Mouse (Mus musculus) cortical plate, adult 2 months (tissue): Measurements from ENCODE around the gene Cmss1.

Experiments used
- CTCF ChIP-seq: fragments of 200-500 bp; IDR thresholded peaks from 2 replicates; pipeline ENCODE4 v1.5.1; 2011; ENCODE audit warnings: mild to moderate bottlenecking, control low read depth, low read length; ENCODE audit not compliant: insufficient read depth; ENCODE audit errors: extremely low read depth
- POLR2A ChIP-seq: fragments of 200-500 bp; IDR thresholded peaks from 2 replicates; pipeline ENCODE4 v1.6.1; 2011; ENCODE audit warnings: mild to moderate bottlenecking, low read length, control low read depth; ENCODE audit not compliant: insufficient read depth; ENCODE audit errors: extremely low read depth

DNA sequence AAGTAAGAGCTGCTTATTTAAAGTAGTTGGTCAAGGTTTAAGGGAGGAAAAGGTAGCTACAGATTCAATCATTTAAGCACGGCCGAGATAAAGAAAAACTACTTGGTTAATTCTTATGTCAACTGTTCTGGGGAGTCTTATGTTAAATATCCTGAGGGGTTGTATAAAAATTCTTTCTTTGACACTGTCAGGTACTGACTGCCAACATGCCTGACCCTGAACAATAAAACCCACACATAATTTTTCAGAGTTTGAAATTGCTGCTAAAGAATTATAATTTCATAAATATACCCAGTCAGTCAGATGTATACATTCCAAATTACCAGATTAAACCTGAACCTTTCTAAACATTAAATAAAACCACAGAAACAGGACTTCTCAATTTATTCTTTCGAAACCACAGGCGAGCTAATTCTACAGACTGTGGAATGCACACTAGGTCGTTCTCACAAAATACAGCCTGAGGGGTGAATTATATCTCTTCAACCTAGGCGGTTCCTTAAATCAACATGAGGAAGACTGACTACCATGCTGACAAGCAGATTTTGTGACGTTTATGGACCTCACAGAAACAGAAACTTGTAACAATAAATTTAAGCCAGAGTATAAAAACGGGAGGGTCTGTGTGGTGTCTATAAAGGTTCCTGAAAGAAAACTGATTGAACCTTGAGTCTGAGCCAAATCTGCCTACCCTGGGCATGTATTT, 223.2 kb downstream of the Cmss1 start:
- no peak for TF ChIP-seq CTCF
- no peak for TF ChIP-seq POLR2A
